Mouse (Mus musculus): Measurements from ENCODE around the gene Hist1h1e.
"Not testable (repeated sequence)": the region's sequence is repeated elsewhere in the genome, so short reads cannot be mapped to it uniquely, and the experiment has no call there.

Hist1h1e gene

DNA sequence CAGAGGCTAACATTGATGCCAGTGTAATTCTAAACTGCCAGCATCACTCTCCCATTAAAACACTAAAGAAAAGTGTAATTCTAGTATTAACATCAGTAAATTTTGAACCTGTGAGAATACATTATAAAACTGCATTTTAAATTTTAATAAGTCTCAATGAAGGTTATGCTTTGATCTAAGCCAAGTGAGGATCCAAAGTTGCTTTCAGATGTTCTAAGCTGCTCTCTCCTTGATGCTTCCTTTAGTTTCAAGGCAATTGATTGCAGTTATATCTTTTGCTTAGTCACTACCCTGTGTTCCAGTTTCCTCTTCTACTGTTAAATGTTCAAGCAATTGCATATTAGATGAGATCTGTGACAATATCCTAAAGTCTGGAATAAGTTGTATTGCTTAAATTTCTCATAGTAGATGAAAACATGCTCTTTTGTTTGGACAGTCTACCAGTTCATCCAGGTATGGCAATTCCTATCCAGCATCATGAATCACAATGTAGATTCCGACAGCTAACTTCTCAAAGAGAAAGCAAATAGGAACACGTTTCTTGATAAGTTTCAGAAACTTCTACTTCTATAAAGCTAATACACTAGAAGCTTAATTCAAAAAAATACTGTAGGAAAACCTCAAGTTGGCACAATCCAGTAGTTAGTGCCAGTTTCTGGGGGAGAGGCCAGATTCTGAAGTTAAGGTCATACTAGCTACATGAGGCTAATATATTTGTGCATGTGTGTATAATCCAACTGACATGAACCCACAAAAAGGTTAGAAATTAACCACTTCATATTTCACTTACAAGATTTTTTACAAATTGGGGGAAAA, 49.9 kb downstream of the Hist1h1e start:
- no peak for DNase-seq

DNA sequence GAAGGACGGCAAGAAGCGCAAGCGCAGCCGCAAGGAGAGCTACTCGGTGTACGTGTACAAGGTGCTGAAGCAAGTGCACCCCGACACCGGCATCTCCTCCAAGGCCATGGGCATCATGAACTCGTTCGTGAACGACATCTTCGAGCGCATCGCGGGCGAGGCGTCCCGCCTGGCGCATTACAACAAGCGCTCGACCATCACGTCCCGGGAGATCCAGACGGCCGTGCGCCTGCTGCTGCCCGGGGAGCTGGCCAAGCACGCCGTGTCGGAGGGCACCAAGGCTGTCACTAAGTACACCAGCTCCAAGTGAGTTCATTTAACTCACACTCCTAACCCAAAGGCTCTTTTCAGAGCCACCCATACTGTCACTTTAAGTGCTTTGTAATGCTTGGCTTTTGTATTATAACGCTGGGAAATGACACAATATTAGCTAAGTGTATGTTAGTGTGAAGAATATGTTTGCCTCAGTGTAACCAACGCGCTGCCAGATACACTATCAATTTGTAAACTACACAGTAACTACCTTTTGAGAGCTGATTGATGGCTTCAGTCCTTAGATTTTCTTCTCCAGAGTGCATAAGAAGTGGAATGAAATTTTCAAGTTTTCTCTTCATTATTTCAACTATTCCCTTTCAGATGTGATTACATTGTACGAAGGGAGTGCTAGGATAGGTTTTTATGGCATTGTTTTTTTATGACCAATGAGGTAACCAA, 50.7 kb downstream of the Hist1h1e start:
- DNase-seq: not testable (repeated sequence)

DNA sequence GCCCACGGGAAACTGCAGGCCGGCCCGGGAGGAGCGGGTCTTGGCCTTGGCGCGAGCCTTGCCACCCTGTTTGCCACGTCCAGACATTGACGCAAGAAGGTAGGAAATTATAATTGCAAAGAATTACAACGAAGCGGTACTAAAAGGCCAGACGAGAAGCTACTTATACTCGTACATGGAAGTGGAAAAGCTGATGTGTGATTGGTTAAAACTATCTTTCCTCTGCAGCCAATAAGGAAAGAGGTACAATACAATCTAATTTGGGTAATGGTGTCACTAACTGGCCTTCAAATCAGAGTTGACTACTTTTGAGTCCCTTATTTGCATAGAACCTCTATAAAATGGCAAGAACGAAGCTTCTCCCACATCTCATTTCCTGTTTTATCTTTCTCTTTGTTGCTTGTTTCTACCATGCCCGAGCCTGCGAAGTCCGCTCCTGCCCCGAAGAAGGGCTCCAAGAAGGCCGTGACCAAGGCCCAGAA, 51.3 kb downstream of the Hist1h1e start, which contains the start of the genes Hist1h2ae and Hist1h2bg:
Hist1h2ae (minus strand) TSS at position 199 of the 482 bp plus-strand sequence.
Hist1h2bg (plus strand) TSS at position 375 of the 482 bp plus-strand sequence.
- DNase-seq: peak; percentile 58

All from kidney, adult 18-20 months (tissue).